Mouse (Mus musculus) bone marrow, adult 2 months (tissue): Measurements from ENCODE around the gene Olfr559.

Experiments used
- CTCF ChIP-seq: fragments of 200-500 bp; IDR thresholded peaks from 2 replicates; pipeline ENCODE4 v1.5.1; 2011; ENCODE audit warnings: low read length, control low read depth; ENCODE audit not compliant: control insufficient read depth, insufficient read depth
- POLR2A ChIP-seq: fragments of 200-500 bp; IDR thresholded peaks from 2 replicates; pipeline ENCODE4 v1.6.1; 2011; ENCODE audit warnings: low read depth, mild to moderate bottlenecking, control low read depth, low read length, borderline replicate concordance; ENCODE audit not compliant: control insufficient read depth

- TF ChIP-seq CTCF (no peak), POLR2A (no peak)
Observed at GRCm38 (mm10) chr7:102737705-102738104, 10.4 kb upstream of the Olfr559 start.
